Mouse (Mus musculus): ENCODE measurements around the gene 5830411N06Rik. TPM values are rescaled to one million over a fixed set of nuclear protein-coding genes. Genes with fewer than 3 reads are reported as not detected.

The 5830411N06Rik gene
- total RNA-seq (2023) = 0.61 TPM

DNA sequence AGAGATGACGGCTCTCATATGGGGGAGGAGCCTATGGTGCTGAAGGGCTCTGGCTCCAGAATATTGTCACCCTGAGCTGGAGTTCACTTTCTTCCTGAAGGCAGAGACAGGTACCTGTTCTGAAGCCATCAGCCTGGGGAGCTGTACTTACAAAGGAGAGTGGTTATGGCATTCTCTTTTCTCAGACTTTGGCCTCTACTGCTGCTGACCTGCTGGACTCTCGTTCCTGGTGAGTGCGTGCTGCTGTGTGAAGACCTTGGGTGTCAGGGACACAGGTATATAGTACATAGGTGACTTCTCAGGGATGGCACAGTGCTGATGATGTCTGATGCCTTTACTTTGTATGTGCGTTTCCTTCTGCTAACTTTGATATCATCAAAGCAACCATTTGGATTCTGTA is at the start of gene 5830411N06Rik:
Gene 5830411N06Rik, plus strand, starts transcription at position 69 of the 400 bp plus-strand sequence.

DNA sequence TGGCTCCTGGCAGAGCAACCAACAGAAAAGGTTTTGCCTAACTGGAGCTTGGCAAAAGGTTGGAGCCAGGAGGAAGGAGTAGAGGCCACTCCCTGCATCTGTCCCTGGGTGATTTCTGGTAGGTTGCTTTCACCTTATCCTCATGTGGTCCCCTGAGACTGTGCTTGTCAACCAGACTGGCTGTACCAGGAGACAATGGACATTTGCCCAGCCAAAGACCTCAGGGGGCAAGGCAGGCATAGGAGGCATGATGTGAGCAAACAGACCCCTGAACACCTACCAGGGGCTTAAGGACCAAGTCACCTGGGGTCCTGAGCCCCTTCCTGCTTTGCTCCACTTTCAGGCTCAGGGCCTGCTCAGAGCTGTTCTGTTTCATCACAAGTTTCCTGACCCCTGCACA is 41.2 kb upstream of the 5830411N06Rik start, which contains the start of gene Olfr524:
Gene Olfr524, minus strand, starts transcription at position 101 of the 400 bp plus-strand sequence.

DNA sequence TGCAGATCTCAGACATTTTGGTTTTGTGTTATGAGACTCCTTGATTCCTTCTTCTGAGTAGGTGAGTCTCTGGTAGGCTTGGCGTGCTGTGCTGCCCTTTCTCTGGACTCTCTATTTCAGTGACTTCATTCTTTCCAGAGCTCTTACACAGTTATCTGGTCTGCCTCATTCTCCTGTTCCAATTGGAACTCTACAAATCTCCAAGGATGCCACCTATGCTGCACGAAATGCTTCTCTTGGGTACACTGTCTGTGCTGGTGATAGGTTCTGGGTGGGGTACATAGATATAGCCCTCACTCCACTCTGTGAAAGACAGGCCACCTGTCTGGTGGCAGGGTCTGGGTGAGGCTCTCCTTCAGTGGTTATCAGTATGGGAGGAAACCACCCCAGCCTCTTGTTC is 29.1 kb upstream of the 5830411N06Rik start, which contains the start of gene Cd163l1:
Gene Cd163l1, plus strand, starts transcription at position 301 of the 400 bp plus-strand sequence.

DNA sequence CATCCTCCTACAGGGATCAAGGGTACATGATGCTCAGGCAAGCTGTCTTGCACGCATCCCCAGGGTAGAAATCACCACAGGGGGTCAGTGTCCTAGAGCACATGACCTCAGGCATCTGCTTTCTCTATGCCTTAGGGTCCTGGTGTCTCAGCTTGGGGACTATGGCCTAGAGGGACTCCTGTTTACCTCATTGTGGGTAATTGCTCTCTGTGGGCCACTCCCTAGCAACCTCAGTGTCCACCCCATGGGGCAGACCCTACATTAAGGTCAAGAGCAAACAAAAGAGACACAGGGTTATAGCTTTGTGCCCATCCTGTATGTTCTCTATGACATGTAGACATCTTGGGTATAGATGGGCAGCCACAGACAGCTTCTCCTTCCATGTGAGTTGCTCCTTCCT is 73.5 kb downstream of the 5830411N06Rik start, which contains the start of gene Olfr525:
Gene Olfr525, plus strand, starts transcription at position 301 of the 400 bp plus-strand sequence.

DNA sequence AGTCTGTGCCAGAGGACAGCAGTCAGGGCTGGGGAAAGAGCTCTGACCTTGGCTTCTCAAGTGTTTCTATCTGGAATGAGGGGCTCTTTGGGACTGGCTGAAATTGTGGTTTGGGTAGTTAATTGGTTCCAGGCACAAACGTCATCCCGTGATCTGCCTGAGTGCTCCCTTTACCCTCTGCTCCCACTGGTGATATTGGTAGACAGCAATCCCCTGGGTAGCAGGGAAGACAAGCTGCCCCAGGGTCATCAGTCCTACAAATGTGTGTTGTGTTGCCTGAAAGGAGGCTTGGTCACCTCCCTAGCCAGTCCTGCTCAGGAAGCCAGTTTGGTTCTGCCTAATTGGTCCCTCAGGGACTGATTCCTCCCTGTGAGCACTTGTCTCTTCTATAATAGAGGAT is 86.6 kb downstream of the 5830411N06Rik start, which contains the start of gene Olfr527:
Gene Olfr527, plus strand, starts transcription at position 301 of the 400 bp plus-strand sequence.

Other genes with a start within 250 kb of the 5830411N06Rik start
- 34.8 TPM for gene Zfp511, start 210.9 kb upstream of the 5830411N06Rik start, total RNA-seq (2023)
- 29.4 TPM for gene Tubgcp2, start 210.6 kb upstream of the 5830411N06Rik start, total RNA-seq (2023)
- not detected for gene Msx3, start 198.2 kb upstream of the 5830411N06Rik start, total RNA-seq (2023)
- not detected for gene Caly, start 164.7 kb upstream of the 5830411N06Rik start, total RNA-seq (2023)
- not detected for gene Prap1, start 153.9 kb upstream of the 5830411N06Rik start, total RNA-seq (2023)
- 6.7 TPM for gene Fuom, start 144.8 kb upstream of the 5830411N06Rik start, total RNA-seq (2023)
- gene Paox, start 131.5 kb upstream of the 5830411N06Rik start, total RNA-seq (2023) = 6.2 TPM
- gene Echs1, start 130.8 kb upstream of the 5830411N06Rik start, total RNA-seq (2023) = 27.2 TPM
- gene Mtg1, start 109.7 kb upstream of the 5830411N06Rik start, total RNA-seq (2023) = 21.7 TPM
- gene Sprn, start 92.4 kb upstream of the 5830411N06Rik start, total RNA-seq (2023) = not detected
- gene Olfr522, start 82.5 kb upstream of the 5830411N06Rik start, total RNA-seq (2023) = not detected
- gene Olfr523, start 74.1 kb upstream of the 5830411N06Rik start, total RNA-seq (2023) = not detected
- not detected for gene Olfr524, start 41.3 kb upstream of the 5830411N06Rik start, total RNA-seq (2023)
- not detected for gene Cd163l1, start 29.0 kb upstream of the 5830411N06Rik start, total RNA-seq (2023)
- gene Olfr525, start 73.6 kb downstream of the 5830411N06Rik start, total RNA-seq (2023) = not detected
- not detected for gene Olfr527, start 86.7 kb downstream of the 5830411N06Rik start, total RNA-seq (2023)
- gene Olfr60, start 114.4 kb downstream of the 5830411N06Rik start, total RNA-seq (2023) = not detected
- not detected for gene Olfr530, start 129.0 kb downstream of the 5830411N06Rik start, total RNA-seq (2023)
- not detected for gene Olfr531, start 155.6 kb downstream of the 5830411N06Rik start, total RNA-seq (2023)
- not detected for gene Olfr532, start 174.4 kb downstream of the 5830411N06Rik start, total RNA-seq (2023)
- gene Olfr533, start 216.1 kb downstream of the 5830411N06Rik start, total RNA-seq (2023) = not detected
- gene Olfr535, start 236.9 kb downstream of the 5830411N06Rik start, total RNA-seq (2023) = not detected